ENCODE assay signal across 12 mouse cellular contexts in the genomic region with DNA sequence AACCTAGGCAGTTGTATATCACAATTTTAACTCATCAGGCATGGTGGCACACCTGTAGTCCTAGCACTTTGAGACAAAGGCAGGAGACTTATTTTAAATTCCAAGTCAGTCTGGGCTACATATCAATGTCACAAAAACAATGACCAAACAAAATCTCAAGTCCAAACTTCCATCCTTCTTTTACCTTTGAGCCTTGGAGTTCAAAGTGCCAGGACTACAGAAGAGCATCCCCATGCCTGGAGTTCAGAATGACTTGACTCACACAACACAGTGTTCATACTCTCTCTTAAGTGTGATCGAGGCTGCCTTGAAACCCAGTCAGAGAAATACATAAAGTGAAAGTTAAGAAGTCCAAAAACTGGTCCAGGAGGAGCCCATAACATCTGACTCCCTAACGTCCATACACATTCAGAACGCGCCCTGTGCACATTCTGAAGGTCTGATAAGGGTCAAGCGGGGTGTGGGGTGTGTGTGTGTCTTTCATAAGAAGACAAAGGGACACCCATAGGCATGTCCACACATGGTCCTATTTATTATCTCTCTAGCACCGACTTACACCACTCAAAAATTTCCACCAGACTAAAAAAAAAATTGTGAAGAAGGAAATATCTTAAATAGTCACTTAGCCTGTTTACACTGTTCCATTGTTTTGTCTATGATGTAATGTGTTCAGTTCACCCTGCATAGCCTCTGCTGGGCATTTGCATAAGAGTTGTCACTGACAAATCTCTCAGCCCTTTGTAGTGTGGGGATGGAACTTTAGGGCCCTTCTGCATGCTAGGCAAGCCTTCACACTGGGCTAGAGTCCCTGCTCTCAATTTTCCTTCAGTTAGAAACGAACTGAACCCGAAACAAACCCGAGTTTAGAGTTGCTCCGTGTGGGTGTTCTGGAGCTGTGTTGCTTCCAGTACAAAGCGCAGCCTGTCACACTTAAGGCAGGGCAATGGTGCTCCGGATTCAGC. TPM values are rescaled to one million over a fixed set of nuclear protein-coding genes. Genes with fewer than 3 reads are reported as not detected.
DNase-seq lines count a peak whose midpoint lies in the region; ATAC-seq and TF ChIP-seq lines count a peak whose summit lies in the region.
"Had no signal": no experiment of that assay in that cellular context is flagged by ENCODE, and none has a peak within 500 bp of the region (broad histone marks: within the 10 kb centered on the region; RNA-seq: fewer than 3 reads in every experiment).

No protein-coding gene starts in this region.

- TF ChIP-seq CTCF in ES-Bruce4 (IDR thresholded peaks at IDR 0.05; ENCODE audit: low read depth, low read length): no peak

- no peak overlapping the region for H3K9ac ChIP-seq in heart, embryonic 15.5 days
- H3K9ac ChIP-seq in ES-Bruce4 (ENCODE audit: low read depth, poor library complexity, severe bottlenecking): no peak overlapping the region
- no peak overlapping the region for H3K9ac ChIP-seq in forebrain, embryonic 15.5 days (replicated peaks)
- H3K9ac ChIP-seq in lung, embryonic 16.5 days (ENCODE audit: low read length): no peak overlapping the region

- H3K4me3 ChIP-seq in heart, embryonic 15.5 days: no peak overlapping the region
- no peak overlapping the region for H3K4me3 ChIP-seq in ES-Bruce4 (ENCODE audit: low read depth, low read length)
- no peak overlapping the region for H3K4me3 ChIP-seq in forebrain, embryonic 15.5 days
- H3K4me3 ChIP-seq in lung, embryonic 16.5 days (ENCODE audit: low read length): no peak overlapping the region

- 59% methylated on average over 12 of the region's 12 CpGs for WGBS in heart, embryonic 15.5 days
- 64% methylated on average over 12 of the region's 12 CpGs for WGBS in forebrain, embryonic 15.5 days
- 56% methylated on average over 12 of the region's 12 CpGs for WGBS in lung, embryonic 16.5 days

- no peaks in the 10 kb centered on the region for H3K9me3 ChIP-seq in heart, embryonic 15.5 days (replicated peaks)
- no peaks in the 10 kb centered on the region for H3K9me3 ChIP-seq in ES-Bruce4 (replicated peaks; ENCODE audit: control insufficient read depth, insufficient read depth, low read length, poor library complexity, severe bottlenecking)
- no peaks in the 10 kb centered on the region for H3K9me3 ChIP-seq in forebrain, embryonic 15.5 days
- no peaks in the 10 kb centered on the region for H3K9me3 ChIP-seq in lung, embryonic 16.5 days (ENCODE audit: control insufficient read depth, low read length)

- no peaks in the 10 kb centered on the region for H3K27me3 ChIP-seq in heart, embryonic 15.5 days
- no peaks in the 10 kb centered on the region for H3K27me3 ChIP-seq in ES-Bruce4 (ENCODE audit: control insufficient read depth, insufficient read depth, low read length, poor library complexity, severe bottlenecking)
- no peaks in the 10 kb centered on the region for H3K27me3 ChIP-seq in forebrain, embryonic 15.5 days
- H3K27me3 ChIP-seq in lung, embryonic 16.5 days (ENCODE audit: control insufficient read depth, insufficient read depth, low read depth, low read length): no peaks in the 10 kb centered on the region
- H3K27me3 ChIP-seq: CH12.LX had no signal

- peaks cover 18% of the 10 kb centered on the region for H3K4me1 ChIP-seq in heart, embryonic 15.5 days (replicated peaks)
- H3K4me1 ChIP-seq in ES-Bruce4 (ENCODE audit: control insufficient read depth, insufficient read depth, low read length): no peaks in the 10 kb centered on the region
- no peaks in the 10 kb centered on the region; the same call in 1 of the 2 replicates for H3K4me1 ChIP-seq in forebrain, embryonic 15.5 days
- peaks cover 9% of the 10 kb centered on the region for H3K4me1 ChIP-seq in lung, embryonic 16.5 days (replicated peaks; ENCODE audit: control insufficient read depth, insufficient read depth, low read length)

- ATAC-seq in heart, embryonic 15.5 days (replicated peaks; ENCODE audit: insufficient number of reproducible peaks, insufficient read depth, low FRiP score, low read depth): no peak
- peak; percentile 55; the same call in 1 of the 2 replicates for ATAC-seq in forebrain, embryonic 15.5 days (replicated peaks)
- ATAC-seq in lung, embryonic 16.5 days (ENCODE audit: low read depth): peak; percentile 71
- ATAC-seq: activated CD4-positive, CD25-positive, alpha-beta regulatory T cell, adult 4 months had no signal

- no peak for TF ChIP-seq POLR2A in ES-Bruce4 (IDR thresholded peaks at IDR 0.05; ENCODE audit: insufficient read depth, low read length)

- no peak overlapping the region for H3K4me2 ChIP-seq in heart, embryonic 15.5 days
- H3K4me2 ChIP-seq in forebrain, embryonic 15.5 days (replicated peaks): no peak overlapping the region
- H3K4me2 ChIP-seq in lung, embryonic 16.5 days (ENCODE audit: low read depth, low read length): no peak overlapping the region

- H3K27ac ChIP-seq in heart, embryonic 15.5 days: peak overlapping the region; percentile 38
- peak overlapping the region; percentile 8; the same call in 1 of the 2 replicates for H3K27ac ChIP-seq in ES-Bruce4 (ENCODE audit: insufficient read depth, low read length)
- peak overlapping the region; percentile 37; the same call in 1 of the 2 replicates for H3K27ac ChIP-seq in forebrain, embryonic 15.5 days (replicated peaks)
- H3K27ac ChIP-seq in lung, embryonic 16.5 days (ENCODE audit: low read length): peak overlapping the region; percentile 50
- H3K27ac ChIP-seq: macrophage had no signal

- H3K36me3 ChIP-seq in heart, embryonic 15.5 days: peaks cover 17% of the 10 kb centered on the region; the same call in 1 of the 2 replicates
- no peaks in the 10 kb centered on the region for H3K36me3 ChIP-seq in ES-Bruce4 (ENCODE audit: control insufficient read depth, insufficient read depth, low read length, poor library complexity, severe bottlenecking)
- 0 out of 2 replicates have a peak, but pooled peaks cover 3% of the 10 kb centered on the region for H3K36me3 ChIP-seq in forebrain, embryonic 15.5 days
- no peaks in the 10 kb centered on the region for H3K36me3 ChIP-seq in lung, embryonic 16.5 days (ENCODE audit: control insufficient read depth, insufficient read depth, low read length)

- no peak for TF ChIP-seq EP300 in ES-Bruce4 (IDR thresholded peaks at IDR 0.05; ENCODE audit: insufficient read depth, low read depth, low read length)

- no peak for DNase-seq in heart, adult 18-20 months
- DNase-seq in right cerebral cortex, postnatal 36 days (ENCODE audit: low spot score in 2 of 2): no peak
- DNase-seq in yolk sac, embryonic 10.5 days (ENCODE audit: low spot score): no peak
- no peak for DNase-seq in adrenal gland, adult (ENCODE audit: inconsistent age in 2 of 2, low spot score in 1 of 2)
- DNase-seq: cerebellum, adult 18-20 months had no signal

RNA-seq across cellular contexts. Expression of gene Fxn, which starts 20.7 kb away (rescaled TPM):
- 60.4 and 64.6 TPM in 2 replicates for polyA plus RNA-seq in heart, embryonic 15.5 days (2015; fragmentation: Nextera tagmentation; extraction: Ambion mirVana)
- total RNA-seq in heart, adult 18-20 months (2021): 10 to 100 TPM; 26.1 to 30.0 TPM
- polyA plus RNA-seq in ES-Bruce4 (2011; ENCODE audit: insufficient read depth, insufficient read length, low read depth, missing spikeins): 9.0 and 11.2 TPM in 2 replicates
- polyA plus RNA-seq in forebrain, embryonic 15.5 days (2015; fragmentation: Nextera tagmentation; extraction: Ambion mirVana): 43.4 and 49.4 TPM in 2 replicates
- 45.9 and 47.5 TPM in 2 replicates for polyA plus RNA-seq in lung, embryonic 16.5 days (2015; fragmentation: Nextera tagmentation; extraction: Ambion mirVana)

RNA-seq across cellular contexts. Expression of gene Tjp2, which starts 34.8 kb away (rescaled TPM):
- polyA plus RNA-seq in heart, embryonic 15.5 days (2015; fragmentation: Nextera tagmentation; extraction: Ambion mirVana): 21.9 and 24.4 TPM in 2 replicates
- total RNA-seq in heart, adult 18-20 months (2021): 10 to 100 TPM; 13.3 to 15.3 TPM
- 114 and 115 TPM in 2 replicates for polyA plus RNA-seq in ES-Bruce4 (2011; ENCODE audit: insufficient read depth, insufficient read length, low read depth, missing spikeins)
- polyA plus RNA-seq in forebrain, embryonic 15.5 days (2015; fragmentation: Nextera tagmentation; extraction: Ambion mirVana): 11.9 and 13.9 TPM in 2 replicates
- 34.6 and 36.6 TPM in 2 replicates for polyA plus RNA-seq in lung, embryonic 16.5 days (2015; fragmentation: Nextera tagmentation; extraction: Ambion mirVana)
